39 mouse cellular contexts compared by ENCODE assay signal in the genomic region with DNA sequence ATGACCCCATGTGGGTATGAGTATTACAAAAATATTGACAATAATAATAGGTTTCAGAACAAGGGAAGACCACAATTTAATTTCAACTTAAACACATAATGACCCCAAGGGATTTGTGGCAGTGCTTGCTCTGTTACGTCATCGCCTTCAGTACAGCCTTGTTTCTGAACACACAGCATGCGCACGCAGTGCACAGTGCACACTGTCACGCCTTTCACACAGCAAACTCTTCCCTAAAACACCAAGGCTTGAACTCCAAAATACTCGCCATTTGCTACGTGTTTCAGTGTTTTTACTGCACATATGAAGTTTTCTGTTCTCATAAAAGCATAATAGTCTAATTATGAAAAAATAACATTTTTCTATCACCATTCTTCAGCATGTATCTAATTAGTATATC. TPM values are rescaled to one million over a fixed set of nuclear protein-coding genes. Genes with fewer than 3 reads are reported as not detected.
"Had no signal": no experiment of that assay in that cellular context is flagged by ENCODE, and none has a peak within 500 bp of the region (broad histone marks: within the 10 kb centered on the region; RNA-seq: fewer than 3 reads in every experiment).

No protein-coding gene starts in this region.

- H3K4me1 ChIP-seq: heart, embryonic 10.5 days; heart, embryonic 12.5 days; hindbrain, embryonic 10.5 days; hindbrain, embryonic 12.5 days; intestine, embryonic 15.5 days; limb, embryonic 10.5 days; limb, embryonic 12.5 days; liver, embryonic 13.5 days had no signal

- ATAC-seq: hindbrain, embryonic 16.5 days; inflammation-experienced regulatory T-cells, adult 6 months; intestine, embryonic 15.5 days; intestine, postnatal 0 days had no signal

- H3K9ac ChIP-seq: heart, embryonic 12.5 days; hindbrain, embryonic 12.5 days; hindbrain, embryonic 14.5 days; intestine, embryonic 15.5 days; limb, embryonic 12.5 days; liver, embryonic 13.5 days had no signal

- H3K4me3 ChIP-seq: gastrocnemius, adult 2 months; heart, embryonic 10.5 days; heart, embryonic 12.5 days; hindbrain, embryonic 10.5 days; hindbrain, embryonic 12.5 days; intestine, embryonic 15.5 days; layer of hippocampus, adult 2 months; left cerebral cortex, adult 2 months; limb, embryonic 10.5 days; limb, embryonic 12.5 days; liver, embryonic 13.5 days had no signal

- H3K36me3 ChIP-seq: heart, embryonic 10.5 days; heart, embryonic 12.5 days; hindbrain, embryonic 10.5 days; hindbrain, embryonic 12.5 days; intestine, embryonic 15.5 days; limb, embryonic 10.5 days; limb, embryonic 12.5 days; liver, embryonic 13.5 days had no signal

- DNase-seq: gastrocnemius, adult 2 months; gastrocnemius, postnatal 10 days; gastrocnemius, postnatal 25 days; heart, adult 18-20 months; heart, postnatal 10 days; heart, postnatal 4 days; kidney, adult 18-20 months; kidney, adult 8-10 months; kidney, postnatal 10 days; kidney, postnatal 25 days; kidney, postnatal 4 days; liver; liver, embryonic 13.5 days had no signal

- H3K9me3 ChIP-seq: heart, embryonic 10.5 days; heart, embryonic 12.5 days; hindbrain, embryonic 10.5 days; hindbrain, embryonic 12.5 days; intestine, embryonic 15.5 days; limb, embryonic 10.5 days; limb, embryonic 12.5 days; liver, embryonic 13.5 days had no signal

- H3K27ac ChIP-seq: gastrocnemius, adult 2 months; heart, embryonic 10.5 days; hindbrain, embryonic 10.5 days; hindbrain, embryonic 12.5 days; hindbrain, embryonic 14.5 days; intestine, embryonic 15.5 days; layer of hippocampus, adult 2 months; left cerebral cortex, adult 2 months; limb, embryonic 10.5 days; limb, embryonic 12.5 days; liver, embryonic 13.5 days had no signal

- H3K4me2 ChIP-seq: heart, embryonic 12.5 days; hindbrain, embryonic 12.5 days; hindbrain, embryonic 14.5 days; intestine, embryonic 15.5 days; limb, embryonic 12.5 days; liver, embryonic 11.5 days; liver, embryonic 13.5 days had no signal

- H3K27me3 ChIP-seq: intestine, embryonic 15.5 days; liver, embryonic 13.5 days had no signal

RNA-seq across cellular contexts. Expression of a gene that starts 1.0 kb away (rescaled TPM):
- total RNA-seq: gastrocnemius, adult 2 months; heart, postnatal 25 days; heart, postnatal 4 days; left cerebral cortex, adult 2 months; left cerebral cortex, postnatal 14 days had no signal
- polyA plus RNA-seq: heart, embryonic 12.5 days; heart, embryonic 14.5 days had no signal

RNA-seq across cellular contexts. Expression of a gene that starts 14.7 kb away (rescaled TPM):
- total RNA-seq: gastrocnemius, adult 2 months; gastrocnemius, postnatal 10 days; gastrocnemius, postnatal 25 days; gastrocnemius, postnatal 4 days; granulocyte monocyte progenitor cell, adult 5-6 weeks; heart, adult 18-20 months; heart, adult 8-10 months; heart, postnatal 10 days; heart, postnatal 25 days; heart, postnatal 4 days; layer of hippocampus, adult 2 months; layer of hippocampus, postnatal 14 days; left cerebral cortex, adult 2 months; left cerebral cortex, postnatal 14 days; left cerebral cortex, postnatal 36 days had no signal
- polyA plus RNA-seq: heart, embryonic 10.5 days; heart, embryonic 12.5 days; heart, embryonic 14.5 days; heart, embryonic 16.5 days; hindbrain, embryonic 10.5 days; hindbrain, embryonic 12.5 days; hindbrain, embryonic 14.5 days; hindbrain, embryonic 16.5 days; inflammation-experienced regulatory T-cells, adult 6 months; intestine, embryonic 15.5 days; intestine, postnatal 0 days; kidney, embryonic 14.5 days; kidney, embryonic 16.5 days; limb, embryonic 10.5 days; limb, embryonic 12.5 days; limb, embryonic 14.5 days; liver, embryonic 11.5 days; liver, embryonic 13.5 days had no signal
